8 mouse cellular contexts compared by ENCODE assay signal in the genomic region with DNA sequence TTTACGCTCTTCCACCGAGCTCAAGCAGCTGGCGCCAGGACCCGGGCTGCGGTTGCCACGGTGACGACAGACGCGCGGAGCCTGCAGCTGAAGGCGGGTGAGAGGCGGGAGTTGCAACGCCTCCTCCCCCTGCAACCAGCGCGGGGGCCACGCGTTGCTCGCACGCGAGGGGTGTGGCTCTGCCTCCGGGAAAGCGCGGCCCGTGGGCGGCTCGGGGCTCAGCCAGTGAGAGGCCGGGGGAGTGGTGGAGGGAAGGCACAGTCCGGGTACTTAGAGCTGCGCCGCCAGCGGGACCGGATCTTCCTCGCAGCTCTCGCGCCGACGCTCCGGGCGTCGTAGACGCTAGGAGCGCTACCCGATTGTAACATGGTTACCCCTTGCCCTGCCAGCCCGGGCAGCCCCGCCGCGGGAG. TPM values are rescaled to one million over a fixed set of nuclear protein-coding genes. Genes with fewer than 3 reads are reported as not detected.
DNase-seq lines count a peak whose midpoint lies in the region; ATAC-seq and TF ChIP-seq lines count a peak whose summit lies in the region.

Gene Ccno (plus strand): TSS at position 271 of the 412 bp plus-strand sequence.

- peak; percentile 46 for DNase-seq in c-Kit-positive CD71-positive TER-119-positive erythroid progenitor cells, embryonic 14.5 days (ENCODE audit: low spot score)
- peak; percentile 96 to 97 for DNase-seq in kidney, postnatal 36 days
- DNase-seq in liver, embryonic 14.5 days (ENCODE audit: low read depth in 3 of 3, low spot score in 3 of 3) = peak; percentile 46 to 58 (median 48)
- DNase-seq in stomach, postnatal 0 days (ENCODE audit: low spot score) = peak; percentile 97

- peak within 1 kb of the TSS; percentile 93 for H3K4me2 ChIP-seq in forebrain, embryonic 12.5 days
- peak within 1 kb of the TSS; percentile 99 for H3K4me2 ChIP-seq in heart, embryonic 16.5 days (ENCODE audit: low read depth, low read length)
- peak within 1 kb of the TSS; percentile 56 for H3K4me2 ChIP-seq in liver, embryonic 14.5 days (ENCODE audit: low read depth)
- peak within 1 kb of the TSS; percentile 84 for H3K4me2 ChIP-seq in neural tube, embryonic 12.5 days (replicated peaks)
- H3K4me2 ChIP-seq in stomach, postnatal 0 days (replicated peaks; ENCODE audit: low read depth) = peak within 1 kb of the TSS; percentile 99

- H3K36me3 ChIP-seq in E14TG2a.4 (ENCODE audit: insufficient read depth, low read length) = no peaks in the 10 kb centered on the region
- H3K36me3 ChIP-seq in forebrain, embryonic 12.5 days (replicated peaks) = no peaks in the 10 kb centered on the region
- no peaks in the 10 kb centered on the region for H3K36me3 ChIP-seq in heart, embryonic 16.5 days (ENCODE audit: control insufficient read depth, insufficient read depth)
- no peaks in the 10 kb centered on the region for H3K36me3 ChIP-seq in liver, embryonic 14.5 days (replicated peaks; ENCODE audit: control insufficient read depth, insufficient read depth, low read depth)
- no peaks in the 10 kb centered on the region for H3K36me3 ChIP-seq in neural tube, embryonic 12.5 days
- no peaks in the 10 kb centered on the region for H3K36me3 ChIP-seq in stomach, postnatal 0 days (ENCODE audit: control insufficient read depth, insufficient read depth, low read length)

- H3K4me3 ChIP-seq in E14TG2a.4 (replicated peaks; ENCODE audit: low read length) = peak within 1 kb of the TSS; percentile 86
- H3K4me3 ChIP-seq in forebrain, embryonic 12.5 days (replicated peaks) = peak within 1 kb of the TSS; percentile 52
- H3K4me3 ChIP-seq in heart, embryonic 16.5 days (ENCODE audit: low read length) = peak within 1 kb of the TSS; percentile 68
- peak within 1 kb of the TSS; percentile 12 to 49; a peak in 3 of 4 replicates for H3K4me3 ChIP-seq in liver, embryonic 14.5 days (ENCODE audit: insufficient read depth in 1 of 2, low read depth in 2 of 2, low read length in 2 of 2)
- peak within 1 kb of the TSS; percentile 45 for H3K4me3 ChIP-seq in neural tube, embryonic 12.5 days
- H3K4me3 ChIP-seq in stomach, postnatal 0 days (ENCODE audit: low read depth, low read length) = peak within 1 kb of the TSS; percentile 54

- no peak within 1 kb of the TSS for H3K27ac ChIP-seq in forebrain, embryonic 12.5 days
- peak within 1 kb of the TSS; percentile 21; the same call in 1 of the 2 replicates for H3K27ac ChIP-seq in heart, embryonic 16.5 days (ENCODE audit: low read length)
- H3K27ac ChIP-seq in liver, embryonic 14.5 days = no peak within 1 kb of the TSS
- H3K27ac ChIP-seq in neural tube, embryonic 12.5 days = no peak within 1 kb of the TSS
- 0 out of 2 replicates have a peak within 1 kb of the TSS, but pooled peaks have one; percentile 18 for H3K27ac ChIP-seq in stomach, postnatal 0 days (replicated peaks)

- peaks cover 57% of the 10 kb centered on the region for H3K27me3 ChIP-seq in E14TG2a.4 (ENCODE audit: insufficient read depth, low read length)
- peaks cover 88% of the 10 kb centered on the region for H3K27me3 ChIP-seq in forebrain, embryonic 12.5 days
- peaks cover 69% of the 10 kb centered on the region for H3K27me3 ChIP-seq in heart, embryonic 16.5 days (ENCODE audit: control insufficient read depth, insufficient read depth, low read length)
- peaks cover 70% of the 10 kb centered on the region for H3K27me3 ChIP-seq in liver, embryonic 14.5 days (ENCODE audit: control insufficient read depth, insufficient read depth, low read length)
- H3K27me3 ChIP-seq in neural tube, embryonic 12.5 days (replicated peaks) = peaks cover 73% of the 10 kb centered on the region
- H3K27me3 ChIP-seq in stomach, postnatal 0 days (ENCODE audit: control insufficient read depth, insufficient read depth, low read length) = peaks cover 8% of the 10 kb centered on the region; the same call in 1 of the 2 replicates

- H3K4me1 ChIP-seq in E14TG2a.4 (replicated peaks; ENCODE audit: low read depth, low read length) = peaks cover 67% of the 10 kb centered on the region
- peaks cover 39% of the 10 kb centered on the region for H3K4me1 ChIP-seq in forebrain, embryonic 12.5 days
- H3K4me1 ChIP-seq in heart, embryonic 16.5 days (ENCODE audit: control insufficient read depth, insufficient read depth, low read length) = peaks cover 22% of the 10 kb centered on the region
- no peaks in the 10 kb centered on the region for H3K4me1 ChIP-seq in liver, embryonic 14.5 days (replicated peaks; ENCODE audit: control insufficient read depth in 2 of 2, insufficient read depth in 2 of 2, low read length in 1 of 2)
- peaks cover 34% of the 10 kb centered on the region for H3K4me1 ChIP-seq in neural tube, embryonic 12.5 days
- peaks cover 5% of the 10 kb centered on the region; the same call in 1 of the 2 replicates for H3K4me1 ChIP-seq in stomach, postnatal 0 days (replicated peaks; ENCODE audit: control insufficient read depth, insufficient read depth)

- H3K9ac ChIP-seq in forebrain, embryonic 12.5 days = peak within 1 kb of the TSS; percentile 53
- H3K9ac ChIP-seq in heart, embryonic 16.5 days (ENCODE audit: low read length) = peak within 1 kb of the TSS; percentile 73
- H3K9ac ChIP-seq in liver, embryonic 14.5 days (replicated peaks) = no peak within 1 kb of the TSS
- 0 out of 2 replicates have a peak within 1 kb of the TSS, but pooled peaks have one; percentile 19 for H3K9ac ChIP-seq in neural tube, embryonic 12.5 days
- peak within 1 kb of the TSS; percentile 56 for H3K9ac ChIP-seq in stomach, postnatal 0 days (ENCODE audit: low read length)

- TF ChIP-seq CTCF in E14TG2a.4 (conservative IDR thresholded peaks at IDR 0.05; ENCODE audit: low read length) = no peak
- TF ChIP-seq CTCF in liver, embryonic 14.5 days (IDR thresholded peaks at IDR 0.05; ENCODE audit: low read depth) = no peak
- no peak for TF ChIP-seq CTCF in stomach, postnatal 0 days (IDR thresholded peaks at IDR 0.05; ENCODE audit: low read depth)

- H3K9me3 ChIP-seq in E14TG2a.4 (ENCODE audit: low read length) = no peaks in the 10 kb centered on the region
- no peaks in the 10 kb centered on the region for H3K9me3 ChIP-seq in forebrain, embryonic 12.5 days
- H3K9me3 ChIP-seq in heart, embryonic 16.5 days (replicated peaks; ENCODE audit: control insufficient read depth, low read length) = no peaks in the 10 kb centered on the region
- H3K9me3 ChIP-seq in liver, embryonic 14.5 days (ENCODE audit: control insufficient read depth, low read length) = no peaks in the 10 kb centered on the region
- no peaks in the 10 kb centered on the region for H3K9me3 ChIP-seq in neural tube, embryonic 12.5 days
- H3K9me3 ChIP-seq in stomach, postnatal 0 days (ENCODE audit: control insufficient read depth, low read length) = no peaks in the 10 kb centered on the region

- TF ChIP-seq EP300 in liver, embryonic 14.5 days (IDR thresholded peaks at IDR 0.05; ENCODE audit: low read depth) = no peak
- no peak for TF ChIP-seq EP300 in stomach, postnatal 0 days (optimal IDR thresholded peaks at IDR 0.05)

- WGBS in forebrain, embryonic 12.5 days = under 1% methylated on average over 47 of the region's 47 CpGs
- under 1% methylated on average over 47 of the region's 47 CpGs for WGBS in heart, embryonic 16.5 days
- under 1% methylated on average over 47 of the region's 47 CpGs for WGBS in liver, embryonic 14.5 days (ENCODE audit: insufficient replicate concordance)
- under 1% methylated on average over 47 of the region's 47 CpGs for WGBS in neural tube, embryonic 12.5 days
- under 1% methylated on average over 37 of the region's 47 CpGs for WGBS in stomach, postnatal 0 days

- peak; percentile 94 for ATAC-seq in forebrain, embryonic 12.5 days (ENCODE audit: low FRiP score)
- peak; percentile 97 for ATAC-seq in heart, embryonic 16.5 days (replicated peaks; ENCODE audit: extremely low read depth, insufficient read depth, low FRiP score)
- peak; percentile 87 for ATAC-seq in liver, embryonic 14.5 days (ENCODE audit: insufficient read depth)
- ATAC-seq in neural tube, embryonic 12.5 days (ENCODE audit: low FRiP score, low read depth) = peak; percentile 92
- peak; percentile 98 for ATAC-seq in stomach, postnatal 0 days (ENCODE audit: low FRiP score, low TSS enrichment)

RNA-seq across cellular contexts. Expression of gene Ccno, which starts in this region (rescaled TPM):
- 4.4 and 7.2 TPM in 2 replicates for polyA plus RNA-seq in forebrain, embryonic 12.5 days (2016; fragmentation: Nextera tagmentation; extraction: Ambion mirVana)
- 0.87 and 2.0 TPM in 2 replicates for polyA plus RNA-seq in heart, embryonic 16.5 days (2015; fragmentation: Nextera tagmentation; extraction: Ambion mirVana)
- polyA plus RNA-seq in liver, embryonic 14.5 days (2012; rRNA removed) = 0.06 and 0.13 TPM in 2 replicates
- not detected in 2 replicates for polyA plus RNA-seq in liver, embryonic 14.5 days (2014; fragmentation: Nextera tagmentation; extraction: Ambion mirVana)
- 0.17 and 0.32 TPM in 2 replicates for polyA plus RNA-seq in neural tube, embryonic 12.5 days (2016; fragmentation: Nextera tagmentation; extraction: Ambion mirVana)
- polyA plus RNA-seq in stomach, postnatal 0 days (2015; fragmentation: Nextera tagmentation; extraction: Ambion mirVana) = 0.21 and 0.41 TPM in 2 replicates

Comparison
In these comparisons a context has a peak if more than half of its experiments do, and no peak if none do; other contexts are left out.
1. Peak in DNase-seq, ATAC-seq, H3K4me3 ChIP-seq and H3K4me2 ChIP-seq in liver, embryonic 14.5 days; RNA of the gene not detected or under 1 TPM.
2. Peak in ATAC-seq, H3K4me3 ChIP-seq, H3K9ac ChIP-seq and H3K4me2 ChIP-seq in neural tube, embryonic 12.5 days; RNA of the gene not detected or under 1 TPM.
3. Peak in DNase-seq, ATAC-seq, H3K4me3 ChIP-seq, H3K27ac ChIP-seq, H3K9ac ChIP-seq and H3K4me2 ChIP-seq in stomach, postnatal 0 days; RNA of the gene not detected or under 1 TPM.
4. H3K4me3 ChIP-seq: peak in every context shown above with its lines; median percentile 86 in E14TG2a.4; 68 in heart, embryonic 16.5 days; 54 in stomach, postnatal 0 days; 52 in forebrain, embryonic 12.5 days; 45 in neural tube, embryonic 12.5 days; 30 in liver, embryonic 14.5 days.
5. DNase-seq: peak in every context shown above with its lines; median percentile 97 in stomach, postnatal 0 days; 96 in kidney, postnatal 36 days; 48 in liver, embryonic 14.5 days; 46 in c-Kit-positive CD71-positive TER-119-positive erythroid progenitor cells, embryonic 14.5 days.